Mouse (Mus musculus) adrenal gland, adult 2 months (tissue): ENCODE data around the gene Tex48. TPM values are rescaled to one million over a fixed set of nuclear protein-coding genes. Genes with fewer than 3 reads are reported as not detected.
A peak's percentile ranks its signal among the peaks of the same experiment; 100 is the strongest.

ENCODE experiments used
- DNase-seq: peaks from one replicate; pipeline ENCODE4 v3.0.0; 2021
- long read RNA-seq: library from polyadenylated mRNA; stranded (forward); transcript quantifications from one replicate; pipeline ENCODE4 v2.0.0, GENCODE M21; 2021
- polyA plus RNA-seq: library from polyadenylated mRNA; depleted of rRNA; stranded (reverse); fragments of >200 nt; gene quantifications from 2 replicates; pipeline ENCODE4 v1.2.3, GENCODE M21; 2012; rRNA removed
- total RNA-seq, 2 experiments: library from RNA; stranded (reverse); gene quantifications; 2 replicates each; pipeline ENCODE4 v1.2.3; 2021

Gene Tex48
- not detected for total RNA-seq
- polyA plus RNA-seq: not detected in 2 replicates
- long read RNA-seq: 0 reads

GRCm38 (mm10) chr4:63622378-63622835 is at the start of gene Tex48:
Tex48 (minus strand) TSS chr4:63622428.
- DNase-seq: no peak

- DNase-seq: peak; percentile 76
These were observed 46.0 kb upstream of the Tex48 start for GRCm38 (mm10) chr4:63668255-63668654.

GRCm38 (mm10) chr4:63665738-63666137 is 43.5 kb upstream of the Tex48 start:
- no peak for DNase-seq

- DNase-seq: no peak
These were observed 41.1 kb upstream of the Tex48 start, which contains the start of gene Gm11214 for GRCm38 (mm10) chr4:63663279-63663678. Gm11214 (minus strand) TSS chr4:63663379.

- DNase-seq: no peak
These were observed 39.6 kb upstream of the Tex48 start for GRCm38 (mm10) chr4:63661857-63662256.

GRCm38 (mm10) chr4:63661426-63661825 is 39.2 kb upstream of the Tex48 start:
- DNase-seq: no peak

GRCm38 (mm10) chr4:63659775-63660174 is 37.5 kb upstream of the Tex48 start:
- no peak for DNase-seq

GRCm38 (mm10) chr4:63659086-63659485 is 36.9 kb upstream of the Tex48 start:
- DNase-seq: no peak

- DNase-seq: no peak
These were observed 32.2 kb upstream of the Tex48 start for GRCm38 (mm10) chr4:63654381-63654780.

- DNase-seq: no peak
These were observed 21.9 kb upstream of the Tex48 start for GRCm38 (mm10) chr4:63643956-63644726.

GRCm38 (mm10) chr4:63639842-63640241 is 17.6 kb upstream of the Tex48 start:
- DNase-seq: no peak

GRCm38 (mm10) chr4:63638603-63639002 is 16.4 kb upstream of the Tex48 start:
- no peak for DNase-seq

- no peak for DNase-seq
These were observed 11.0 kb upstream of the Tex48 start for GRCm38 (mm10) chr4:63633181-63633580.

GRCm38 (mm10) chr4:63627111-63627510 is 4.9 kb upstream of the Tex48 start:
- DNase-seq: no peak

- peak; percentile 3 for DNase-seq
These were observed 3.4 kb upstream of the Tex48 start for GRCm38 (mm10) chr4:63625563-63626080.

- DNase-seq: no peak
These were observed 367 bp downstream of the Tex48 start for GRCm38 (mm10) chr4:63621861-63622260.

- DNase-seq: no peak
These were observed 13.8 kb downstream of the Tex48 start for GRCm38 (mm10) chr4:63608391-63608790.

GRCm38 (mm10) chr4:63605968-63606367 is 16.3 kb downstream of the Tex48 start:
- no peak for DNase-seq

GRCm38 (mm10) chr4:63605545-63605944 is 16.7 kb downstream of the Tex48 start:
- no peak for DNase-seq

GRCm38 (mm10) chr4:63604945-63605344 is 17.3 kb downstream of the Tex48 start, which contains the start of gene Gm11213:
Gm11213 (minus strand) TSS chr4:63605261.
- no peak for DNase-seq

- DNase-seq: no peak
These were observed 21.0 kb downstream of the Tex48 start for GRCm38 (mm10) chr4:63601263-63601662.

- DNase-seq: no peak
These were observed 21.4 kb downstream of the Tex48 start for GRCm38 (mm10) chr4:63600786-63601185.

- DNase-seq: no peak
These were observed 26.2 kb downstream of the Tex48 start for GRCm38 (mm10) chr4:63596010-63596409.

GRCm38 (mm10) chr4:63595259-63595658 is 27.0 kb downstream of the Tex48 start:
- DNase-seq: no peak
